Mouse (Mus musculus): ENCODE results near the gene Cep70. TPM values are rescaled to one million over a fixed set of nuclear protein-coding genes. Genes with fewer than 3 reads are reported as not detected.

Gene Cep70
- polyA plus RNA-seq, 1 experiment from 2014 or later: 25.2 TPM

GRCm38 (mm10) chr9:99336538-99336937, 93.4 kb downstream of the Cep70 start:
- H3K27ac ChIP-seq (ENCODE audit: low read length): no peak overlapping the region
- no peak overlapping the region for H3K9ac ChIP-seq (ENCODE audit: low read length)
- H3K4me2 ChIP-seq (ENCODE audit: low read depth, low read length): no peak overlapping the region
- no peaks in the 10 kb centered on the region for H3K4me1 ChIP-seq (ENCODE audit: control insufficient read depth, insufficient read depth, low read length)
- 84% methylated on average over 4 of the region's 4 CpGs for whole genome bisulfite sequencing
- no peak overlapping the region for H3K4me3 ChIP-seq (ENCODE audit: low read length)
- H3K36me3 ChIP-seq (ENCODE audit: control insufficient read depth, insufficient read depth): no peaks in the 10 kb centered on the region
- H3K9me3 ChIP-seq (replicated peaks; ENCODE audit: control insufficient read depth, low read length): no peaks in the 10 kb centered on the region
- ATAC-seq (replicated peaks; ENCODE audit: extremely low read depth, insufficient read depth, low FRiP score): no peak
- H3K27me3 ChIP-seq (ENCODE audit: control insufficient read depth, insufficient read depth, low read length): no peaks in the 10 kb centered on the region

- WGBS: 95% methylated on average over 1 of the region's 1 CpGs
- no peaks in the 10 kb centered on the region for H3K9me3 ChIP-seq (replicated peaks; ENCODE audit: control insufficient read depth, low read length)
- H3K27ac ChIP-seq (ENCODE audit: low read length): no peak overlapping the region
- H3K9ac ChIP-seq (ENCODE audit: low read length): no peak overlapping the region
- no peaks in the 10 kb centered on the region for H3K4me1 ChIP-seq (ENCODE audit: control insufficient read depth, insufficient read depth, low read length)
- no peak for ATAC-seq (replicated peaks; ENCODE audit: extremely low read depth, insufficient read depth, low FRiP score)
- no peaks in the 10 kb centered on the region for H3K27me3 ChIP-seq (ENCODE audit: control insufficient read depth, insufficient read depth, low read length)
- H3K4me2 ChIP-seq (ENCODE audit: low read depth, low read length): no peak overlapping the region
- no peaks in the 10 kb centered on the region for H3K36me3 ChIP-seq (ENCODE audit: control insufficient read depth, insufficient read depth)
- no peak overlapping the region for H3K4me3 ChIP-seq (ENCODE audit: low read length)
These were observed 95.1 kb downstream of the Cep70 start for GRCm38 (mm10) chr9:99338293-99338692.

GRCm38 (mm10) chr9:99339182-99339581, 96.0 kb downstream of the Cep70 start:
- Histone ChIP-seq H3K27ac (ENCODE audit: low read length) (no peak overlapping the region), H3K9me3 (replicated peaks; ENCODE audit: control insufficient read depth, low read length) (no peaks in the 10 kb centered on the region), H3K4me2 (ENCODE audit: low read depth, low read length) (no peak overlapping the region), H3K36me3 (ENCODE audit: control insufficient read depth, insufficient read depth) (no peaks in the 10 kb centered on the region), H3K4me1 (ENCODE audit: control insufficient read depth, insufficient read depth, low read length) (no peaks in the 10 kb centered on the region), H3K9ac (ENCODE audit: low read length) (no peak overlapping the region), H3K4me3 (ENCODE audit: low read length) (no peak overlapping the region), H3K27me3 (ENCODE audit: control insufficient read depth, insufficient read depth, low read length) (no peaks in the 10 kb centered on the region)
- ATAC-seq (replicated peaks; ENCODE audit: extremely low read depth, insufficient read depth, low FRiP score): no peak
- WGBS: 85% methylated on average over 1 of the region's 1 CpGs

- H3K9ac ChIP-seq (ENCODE audit: low read length): no peak overlapping the region
- no peak overlapping the region for H3K4me2 ChIP-seq (ENCODE audit: low read depth, low read length)
- no peaks in the 10 kb centered on the region for H3K27me3 ChIP-seq (ENCODE audit: control insufficient read depth, insufficient read depth, low read length)
- no peaks in the 10 kb centered on the region for H3K4me1 ChIP-seq (ENCODE audit: control insufficient read depth, insufficient read depth, low read length)
- no peaks in the 10 kb centered on the region for H3K9me3 ChIP-seq (replicated peaks; ENCODE audit: control insufficient read depth, low read length)
- no peaks in the 10 kb centered on the region for H3K36me3 ChIP-seq (ENCODE audit: control insufficient read depth, insufficient read depth)
- WGBS: 40% methylated on average over 12 of the region's 12 CpGs
- no peak for ATAC-seq (replicated peaks; ENCODE audit: extremely low read depth, insufficient read depth, low FRiP score)
- H3K4me3 ChIP-seq (ENCODE audit: low read length): no peak overlapping the region
- no peak overlapping the region for H3K27ac ChIP-seq (ENCODE audit: low read length)
These were observed 97.0 kb downstream of the Cep70 start for GRCm38 (mm10) chr9:99340126-99340525.

- Histone ChIP-seq H3K27me3 (ENCODE audit: control insufficient read depth, insufficient read depth, low read length) (no peaks in the 10 kb centered on the region; the same call in 1 of the 2 replicates), H3K4me1 (ENCODE audit: control insufficient read depth, insufficient read depth, low read length) (no peaks in the 10 kb centered on the region), H3K27ac (ENCODE audit: low read length) (no peak overlapping the region), H3K9me3 (replicated peaks; ENCODE audit: control insufficient read depth, low read length) (no peaks in the 10 kb centered on the region), H3K4me3 (ENCODE audit: low read length) (no peak overlapping the region), H3K4me2 (ENCODE audit: low read depth, low read length) (no peak overlapping the region), H3K36me3 (ENCODE audit: control insufficient read depth, insufficient read depth) (no peaks in the 10 kb centered on the region), H3K9ac (ENCODE audit: low read length) (no peak overlapping the region)
- 21% methylated on average over 3 of the region's 3 CpGs for WGBS
- ATAC-seq (replicated peaks; ENCODE audit: extremely low read depth, insufficient read depth, low FRiP score): no peak
These were observed 98.4 kb downstream of the Cep70 start for GRCm38 (mm10) chr9:99341600-99341999.

GRCm38 (mm10) chr9:99345351-99345792, 102.2 kb downstream of the Cep70 start:
- H3K27ac ChIP-seq (ENCODE audit: low read length): no peak overlapping the region
- ATAC-seq (replicated peaks; ENCODE audit: extremely low read depth, insufficient read depth, low FRiP score): no peak
- H3K4me3 ChIP-seq (ENCODE audit: low read length): no peak overlapping the region
- H3K36me3 ChIP-seq (ENCODE audit: control insufficient read depth, insufficient read depth): no peaks in the 10 kb centered on the region
- H3K27me3 ChIP-seq (ENCODE audit: control insufficient read depth, insufficient read depth, low read length): no peaks in the 10 kb centered on the region; the same call in 1 of the 2 replicates
- H3K4me2 ChIP-seq (ENCODE audit: low read depth, low read length): no peak overlapping the region
- H3K4me1 ChIP-seq (ENCODE audit: control insufficient read depth, insufficient read depth, low read length): no peaks in the 10 kb centered on the region
- H3K9me3 ChIP-seq (replicated peaks; ENCODE audit: control insufficient read depth, low read length): no peaks in the 10 kb centered on the region
- no peak overlapping the region for H3K9ac ChIP-seq (ENCODE audit: low read length)
- 43% methylated on average over 4 of the region's 4 CpGs for WGBS

Other genes with a start within 250 kb of the Cep70 start
- gene Gm1123, start 207.7 kb upstream of the Cep70 start, polyA plus RNA-seq (2015; fragmentation: Nextera tagmentation; extraction: Ambion mirVana): 0.12 and 0.45 TPM in 2 replicates
- 0.98 and 1.5 TPM in 2 replicates for gene Pik3cb, start 102.7 kb upstream of the Cep70 start, polyA plus RNA-seq (2015; fragmentation: Nextera tagmentation; extraction: Ambion mirVana)
- gene Faiml, start 6.1 kb upstream of the Cep70 start, polyA plus RNA-seq (2015; fragmentation: Nextera tagmentation; extraction: Ambion mirVana): not detected in 2 replicates
- gene Esyt3, start 115.2 kb downstream of the Cep70 start, polyA plus RNA-seq (2015; fragmentation: Nextera tagmentation; extraction: Ambion mirVana): 0.14 and 0.24 TPM in 2 replicates
- 15.0 and 15.1 TPM in 2 replicates for gene Mras, start 194.0 kb downstream of the Cep70 start, polyA plus RNA-seq (2015; fragmentation: Nextera tagmentation; extraction: Ambion mirVana)
- gene Nme9, start 208.1 kb downstream of the Cep70 start, polyA plus RNA-seq (2015; fragmentation: Nextera tagmentation; extraction: Ambion mirVana): 1.0 and 1.3 TPM in 2 replicates

Data from heart, embryonic 16.5 days (tissue).